Mouse (Mus musculus) mouse embryonic stem cell (cell line): ENCODE results near the gene Mef2b.

Experiments
- in situ Hi-C, 2 experiments: fragments of 300-500 bp; cut with MboI; formaldehyde crosslinking; loops; 1 replicate in 1 of 2; 3 replicates in 1 of 2; pipeline ENCODE4 v1.14.3; 2019 to 2020; ENCODE audit warnings: low sequenced_read_pairs in 2 of 2, low pct_unique_long_range_greater_than_20kb in 1 of 2, mixed read lengths in 1 of 2; ENCODE audit not compliant: unreplicated experiment in 1 of 2

Mef2b gene

DNA sequence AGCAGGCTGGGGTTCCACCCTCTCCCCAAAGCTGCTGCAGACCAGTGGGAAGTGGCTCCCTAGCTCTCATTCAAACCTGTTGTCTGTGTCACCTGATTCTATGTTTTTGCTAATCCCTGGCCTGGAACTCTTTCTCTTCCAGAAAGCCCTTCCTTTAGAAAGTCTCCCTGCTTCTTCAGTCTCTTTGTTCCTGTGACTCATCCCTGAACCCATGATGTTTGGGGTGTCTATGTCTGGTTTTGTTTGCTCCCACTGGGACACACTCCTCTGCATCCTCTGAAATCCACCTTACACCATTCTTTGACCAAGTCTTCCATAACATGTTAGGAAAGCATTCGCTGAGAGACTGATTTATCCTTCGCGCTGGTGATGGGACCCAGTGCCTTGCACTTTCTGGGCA, 9.4 kb upstream of the Mef2b start:
- in situ Hi-C loops: no loop called here

DNA sequence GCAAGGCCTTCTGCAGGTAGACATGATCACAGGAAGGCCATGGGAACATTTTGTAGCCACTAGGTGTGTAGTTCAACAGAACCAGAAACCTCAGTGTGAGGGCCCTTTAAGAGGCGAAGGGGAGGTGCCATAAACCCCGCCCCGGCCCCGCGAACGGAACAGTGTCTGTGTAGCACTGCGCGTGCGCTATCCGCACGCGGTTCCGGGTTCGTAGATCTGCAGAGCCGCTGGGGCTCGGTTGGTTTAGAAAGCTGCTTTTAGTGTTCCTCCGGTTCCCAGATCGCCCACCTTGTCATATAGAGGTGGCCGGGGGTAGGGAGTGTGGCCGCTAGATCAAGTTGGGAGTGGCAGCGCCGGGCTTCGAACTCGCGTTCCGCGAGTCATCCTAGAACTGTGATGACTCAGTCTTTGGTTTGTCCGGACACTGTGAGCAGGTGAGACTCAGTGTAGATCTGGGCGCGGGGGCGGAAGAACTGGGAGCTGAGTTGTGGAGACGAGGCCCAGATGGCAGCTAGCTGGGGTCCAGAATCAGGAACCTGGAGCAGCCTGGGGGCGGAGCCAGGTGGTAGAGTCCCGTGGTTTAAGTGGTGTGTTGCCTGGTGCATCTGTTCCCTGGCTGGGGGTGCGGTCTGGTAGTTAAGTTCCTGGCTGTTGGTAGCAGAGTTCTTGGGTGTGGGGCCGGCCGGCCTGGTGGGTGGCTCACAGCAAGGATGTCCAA, 8.2 kb upstream of the Mef2b start, which contains the start of gene Nr2c2ap:
Nr2c2ap (plus strand) TSS at position 168 of the 718 bp plus-strand sequence.
- in situ Hi-C loops: no loop called here

DNA sequence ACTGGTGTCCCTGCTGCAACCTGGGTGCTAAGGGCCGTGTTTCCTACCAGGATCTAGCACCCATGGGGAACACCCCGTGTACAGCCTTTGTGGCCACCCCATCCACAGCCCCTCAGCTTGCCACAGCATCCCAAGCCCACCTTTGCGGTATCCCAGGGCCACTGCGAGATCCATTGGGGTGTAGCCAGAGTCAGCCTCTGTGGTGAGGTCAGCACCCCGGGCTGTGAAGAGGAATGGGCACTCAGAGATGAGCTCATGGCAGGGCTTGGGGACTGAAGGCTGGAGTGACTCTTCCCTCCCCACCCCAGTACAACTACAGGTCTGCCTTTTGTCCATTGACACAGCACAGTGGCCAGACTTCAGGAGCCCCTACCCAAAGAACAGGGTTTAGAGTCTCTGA, 5.4 kb upstream of the Mef2b start:
- in situ Hi-C loops: no loop called here

- in situ Hi-C loops: no loop called here
These were observed 4.6 kb upstream of the Mef2b start for GRCm38 (mm10) chr8:70134931-70135330.

DNA sequence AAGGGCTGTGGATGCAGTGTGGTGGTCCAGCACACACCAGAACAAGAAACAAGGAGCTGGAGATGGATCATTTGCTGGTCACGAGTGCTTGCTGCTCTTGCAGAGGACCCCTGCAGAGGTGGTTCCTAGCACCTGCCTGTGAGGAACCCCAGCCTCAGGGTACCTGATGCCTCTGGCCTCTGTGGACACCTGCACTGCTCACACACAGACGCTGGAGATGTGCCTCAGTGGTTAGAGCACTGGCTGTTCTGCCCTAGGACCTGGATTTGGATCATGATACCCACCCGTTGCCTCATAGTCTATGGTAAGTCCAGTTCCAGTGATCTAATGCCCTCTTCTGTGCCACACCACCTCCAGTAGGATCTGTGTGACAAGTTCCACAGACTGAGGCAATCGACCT, 2.9 kb upstream of the Mef2b start:
- in situ Hi-C loops: no loop called here

- in situ Hi-C loops: no loop called here
These were observed 1.6 kb upstream of the Mef2b start for GRCm38 (mm10) chr8:70137890-70138289.

- in situ Hi-C loops: no loop called here
These were observed 470 bp downstream of the Mef2b start for GRCm38 (mm10) chr8:70139981-70140380.

GRCm38 (mm10) chr8:70147678-70148607, 8.4 kb downstream of the Mef2b start:
- in situ Hi-C loops: no loop called here

DNA sequence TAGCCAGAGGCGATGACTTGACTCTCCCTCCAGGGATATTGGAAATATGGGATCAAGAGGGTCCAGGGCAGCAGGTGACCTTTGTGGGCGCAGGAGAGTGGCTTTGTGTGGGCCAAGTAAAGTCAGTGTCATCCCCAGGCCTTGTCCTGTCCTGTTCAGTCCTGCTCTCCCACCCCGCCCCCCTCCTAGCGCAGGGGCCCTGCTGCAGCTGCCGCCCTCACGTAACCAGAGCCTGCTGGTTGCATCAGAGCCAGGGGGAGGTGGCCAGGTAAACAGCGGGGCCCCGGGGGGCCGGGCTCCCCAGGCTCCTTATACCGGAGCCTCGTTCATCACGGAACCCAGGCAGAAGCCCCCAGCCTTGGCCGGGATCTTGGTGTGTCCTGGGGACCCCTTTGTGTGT, 10.6 kb downstream of the Mef2b start:
- in situ Hi-C loops: no loop called here

DNA sequence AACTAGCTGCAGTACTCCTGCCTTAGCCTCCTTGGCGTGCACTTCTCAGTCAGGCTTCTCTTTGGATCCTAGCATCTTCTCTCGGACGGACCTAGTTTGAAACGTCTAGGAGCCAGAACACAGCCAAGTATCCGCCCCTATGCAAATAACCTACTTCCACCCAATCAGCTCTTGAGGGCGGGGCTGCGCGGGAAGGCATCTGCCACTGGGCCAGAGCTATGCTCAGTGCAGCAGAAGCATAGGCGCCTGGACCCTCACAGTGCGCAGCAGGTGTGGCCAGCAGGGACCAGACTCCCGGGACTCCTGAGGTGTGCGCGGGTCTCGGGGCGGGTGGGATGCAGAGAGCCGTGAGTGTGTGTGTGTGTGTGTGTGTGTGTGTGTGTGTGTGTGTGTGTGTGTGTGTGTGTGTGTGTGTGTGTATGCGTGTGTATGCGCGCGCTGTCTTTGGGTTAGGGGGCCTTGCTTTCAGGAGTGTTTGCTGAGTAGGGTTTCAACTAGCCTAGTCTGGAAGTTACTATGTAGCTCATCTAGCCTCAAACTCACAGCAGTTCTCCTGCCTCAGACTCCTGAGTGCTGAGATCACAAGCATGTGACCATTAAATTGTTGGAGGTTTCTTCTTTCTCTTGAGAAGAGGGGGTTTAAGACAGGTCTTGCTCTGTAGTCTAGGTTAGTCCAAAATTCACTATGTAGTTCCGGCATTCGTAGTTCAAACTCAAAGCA, 13.2 kb downstream of the Mef2b start:
- in situ Hi-C loops: no loop called here

- in situ Hi-C loops: no loop called here
These were observed 17.8 kb downstream of the Mef2b start for GRCm38 (mm10) chr8:70157240-70157800.

GRCm38 (mm10) chr8:70158069-70158853, 18.8 kb downstream of the Mef2b start:
- in situ Hi-C loops: no loop called here

DNA sequence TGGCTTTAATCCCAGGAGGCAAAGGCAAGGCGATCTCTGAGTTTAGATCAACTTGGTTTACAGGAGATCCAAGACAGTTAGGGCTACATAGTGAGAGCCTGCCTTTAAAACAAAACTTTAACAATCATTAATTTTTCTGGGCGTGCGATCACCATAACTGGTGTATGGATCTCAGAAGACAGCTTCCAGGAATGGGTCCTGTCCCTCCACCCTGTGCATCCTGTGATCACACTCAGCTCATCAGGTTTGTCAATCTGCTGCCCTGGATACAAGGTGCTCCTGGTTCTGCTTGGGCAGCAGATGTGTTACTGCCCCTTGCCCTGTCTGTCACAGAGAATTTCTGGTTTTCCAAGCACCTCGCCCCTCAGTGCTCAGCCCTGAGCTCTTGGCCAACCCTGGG, 19.7 kb downstream of the Mef2b start:
- in situ Hi-C loops: no loop called here

- in situ Hi-C loops: loop anchor here in 1 of 2 experiments (5.0 kb wide), 1 partner anchor 53 kb away; no protein-coding TSS in a partner anchor
These were observed 20.5 kb downstream of the Mef2b start for GRCm38 (mm10) chr8:70160015-70160414.

- in situ Hi-C loops: loop anchor here in 1 of 2 experiments (5.0 kb wide), 1 partner anchor 56 kb away; no protein-coding TSS in a partner anchor
These were observed 23.8 kb downstream of the Mef2b start for GRCm38 (mm10) chr8:70163316-70163715.

GRCm38 (mm10) chr8:70166504-70167110, 27.1 kb downstream of the Mef2b start:
- in situ Hi-C loops: no loop called here

- in situ Hi-C loops: no loop called here
These were observed 30.6 kb downstream of the Mef2b start for GRCm38 (mm10) chr8:70170116-70170515.
